Mouse (Mus musculus): ENCODE results near the gene Sufu.

Sufu gene

GRCm38 (mm10) chr19:46394712-46395108 lies 2.0 kb upstream of the Sufu start:
- DNase-seq (ENCODE audit: low spot score) = no peak

- peak; percentile 97 for DNase-seq (ENCODE audit: low spot score)
These were observed 1.3 kb upstream of the Sufu start, which contains the start of gene Actr1a for GRCm38 (mm10) chr19:46395109-46396009. Gene Actr1a, minus strand, starts transcription at chr19:46395748.

- no peak for DNase-seq (ENCODE audit: low spot score)
These were observed 587 bp upstream of the Sufu start for GRCm38 (mm10) chr19:46396109-46396508.

- peak; percentile 61 for DNase-seq (ENCODE audit: low spot score)
These were observed 823 bp downstream of the Sufu start for GRCm38 (mm10) chr19:46397436-46398001.

GRCm38 (mm10) chr19:46398401-46398800 lies 1.7 kb downstream of the Sufu start:
- DNase-seq (ENCODE audit: low spot score) = no peak

GRCm38 (mm10) chr19:46399372-46399771 lies 2.7 kb downstream of the Sufu start:
- no peak for DNase-seq (ENCODE audit: low spot score)

GRCm38 (mm10) chr19:46399886-46400285 lies 3.2 kb downstream of the Sufu start:
- DNase-seq (ENCODE audit: low spot score) = no peak

GRCm38 (mm10) chr19:46400558-46400957 lies 3.9 kb downstream of the Sufu start:
- DNase-seq (ENCODE audit: low spot score) = no peak

GRCm38 (mm10) chr19:46404030-46404429 lies 7.3 kb downstream of the Sufu start:
- DNase-seq (ENCODE audit: low spot score) = no peak

GRCm38 (mm10) chr19:46406592-46407386 lies 10.1 kb downstream of the Sufu start:
- DNase-seq (ENCODE audit: low spot score) = peak; percentile 68

GRCm38 (mm10) chr19:46409506-46409905 lies 12.8 kb downstream of the Sufu start:
- DNase-seq (ENCODE audit: low spot score) = no peak

- peak; percentile 36 for DNase-seq (ENCODE audit: low spot score)
These were observed 15.5 kb downstream of the Sufu start for GRCm38 (mm10) chr19:46412056-46412805.

- DNase-seq (ENCODE audit: low spot score) = no peak
These were observed 17.3 kb downstream of the Sufu start for GRCm38 (mm10) chr19:46413969-46414368.

GRCm38 (mm10) chr19:46414486-46414885 lies 17.8 kb downstream of the Sufu start:
- no peak for DNase-seq (ENCODE audit: low spot score)

GRCm38 (mm10) chr19:46416276-46416675 lies 19.6 kb downstream of the Sufu start:
- DNase-seq (ENCODE audit: low spot score) = no peak

GRCm38 (mm10) chr19:46418051-46418450 lies 21.4 kb downstream of the Sufu start:
- no peak for DNase-seq (ENCODE audit: low spot score)

- DNase-seq (ENCODE audit: low spot score) = no peak
These were observed 23.7 kb downstream of the Sufu start for GRCm38 (mm10) chr19:46420410-46420809.

GRCm38 (mm10) chr19:46422384-46423338 lies 26.0 kb downstream of the Sufu start:
- peak; percentile 24 for DNase-seq (ENCODE audit: low spot score)

- peak; percentile 81 for DNase-seq (ENCODE audit: low spot score)
These were observed 28.6 kb downstream of the Sufu start for GRCm38 (mm10) chr19:46425266-46425665.

GRCm38 (mm10) chr19:46426488-46426887 lies 29.8 kb downstream of the Sufu start:
- no peak for DNase-seq (ENCODE audit: low spot score)

GRCm38 (mm10) chr19:46429250-46429649 lies 32.6 kb downstream of the Sufu start:
- no peak for DNase-seq (ENCODE audit: low spot score)
